Mouse (Mus musculus) forebrain, postnatal 0 days (tissue): ENCODE data around the gene Plpp7. TPM values are rescaled to one million over a fixed set of nuclear protein-coding genes. Genes with fewer than 3 reads are reported as not detected.

Experiments used
- ATAC-seq: fragments of 200-750 bp; cut with Nextera tagmentation; 2 replicates; pipeline ENCODE4 v1.8.0; 2017; ENCODE audit warnings: mild to moderate bottlenecking, moderate library complexity
- DNase-seq: peaks from one replicate; pipeline ENCODE4 v3.0.0-alpha.2; 2015
- H3K27ac ChIP-seq: fragments of 300-500 bp; sonication (generic); 2 replicates; pipeline ENCODE4 v1.5.1; 2014; ENCODE audit warnings: low read depth, mild to moderate bottlenecking, antibody characterized with exemption, low read length, moderate library complexity, mixed read lengths
- H3K27me3 ChIP-seq: fragments of 300-500 bp; sonication (generic); 2 replicates; pipeline ENCODE4 v1.6.1; 2014; ENCODE audit warnings: mild to moderate bottlenecking, low read length, mixed read lengths; ENCODE audit not compliant: insufficient read depth
- H3K36me3 ChIP-seq: fragments of 300-500 bp; sonication (generic); 2 replicates; pipeline ENCODE4 v1.6.1; 2014; ENCODE audit warnings: mild to moderate bottlenecking, moderate library complexity; ENCODE audit not compliant: insufficient read depth
- H3K4me1 ChIP-seq: fragments of 300-500 bp; sonication (generic); 2 replicates; pipeline ENCODE4 v1.6.1; 2014; ENCODE audit warnings: antibody characterized with exemption; ENCODE audit not compliant: insufficient read depth
- H3K4me2 ChIP-seq: fragments of 300-500 bp; sonication (generic); 2 replicates; pipeline ENCODE4 v1.6.1; 2014; ENCODE audit warnings: low read depth, mild to moderate bottlenecking, moderate library complexity
- H3K4me3 ChIP-seq: fragments of 300-500 bp; sonication (generic); 2 replicates; pipeline ENCODE4 v1.5.1; 2014; ENCODE audit warnings: low read depth, low read length, mixed read lengths
- H3K9ac ChIP-seq: fragments of 300-500 bp; sonication (generic); 2 replicates; pipeline ENCODE4 v1.6.1; 2014; ENCODE audit warnings: mild to moderate bottlenecking
- H3K9me3 ChIP-seq: fragments of 300-500 bp; sonication (generic); 2 replicates; pipeline ENCODE4 v1.6.1; 2016; ENCODE audit warnings: low read length
- CTCF ChIP-seq: sonication (generic); IDR thresholded peaks from 2 replicates; pipeline ENCODE4 v1.5.1; 2016; ENCODE audit warnings: antibody characterized with exemption, control low read depth, low read depth
- WGBS: fragments of 180-500 bp; shearing (Covaris S2); extraction: QIAGEN DNeasy Blood & Tissue Kit; methylation state at CpG from one replicate; pipeline ENCODE4 v1.1.7; 2014; 5-methylcytosine and 5-hydroxymethylcytosine counted together
- polyA plus RNA-seq: library from polyadenylated mRNA; unstranded; fragments of >200 nt; fragmentation: Nextera tagmentation; extraction: Ambion mirVana; gene quantifications from 2 replicates; pipeline ENCODE4 v1.2.1, GENCODE M21; 2015
- total RNA-seq: library from RNA; depleted of rRNA; stranded (reverse); fragments of >200 nt; gene quantifications from 2 replicates; pipeline ENCODE4 v1.2.3, GENCODE M21; 2014

The Plpp7 gene
- total and polyA plus RNA-seq, 2 experiments from 2014 or later = 21.5 to 24.0 TPM

- DNase-seq (no peak), ATAC-seq (peak; percentile 5; the same call in 1 of the 2 replicates)
- WGBS = 60% methylated on average over 31 of the region's 31 CpGs
- Histone ChIP-seq H3K4me1 (no peaks in the 10 kb centered on the region), H3K36me3 (no peaks in the 10 kb centered on the region), H3K4me2 (no peak overlapping the region), H3K27ac (no peak overlapping the region), H3K4me3 (no peak overlapping the region), H3K9ac (no peak overlapping the region), H3K27me3 (no peaks in the 10 kb centered on the region), H3K9me3 (no peaks in the 10 kb centered on the region)
- no peak for TF ChIP-seq CTCF
Measured at GRCm38 (mm10) chr2:32068811-32069607, 26.3 kb upstream of the Plpp7 start.

DNA sequence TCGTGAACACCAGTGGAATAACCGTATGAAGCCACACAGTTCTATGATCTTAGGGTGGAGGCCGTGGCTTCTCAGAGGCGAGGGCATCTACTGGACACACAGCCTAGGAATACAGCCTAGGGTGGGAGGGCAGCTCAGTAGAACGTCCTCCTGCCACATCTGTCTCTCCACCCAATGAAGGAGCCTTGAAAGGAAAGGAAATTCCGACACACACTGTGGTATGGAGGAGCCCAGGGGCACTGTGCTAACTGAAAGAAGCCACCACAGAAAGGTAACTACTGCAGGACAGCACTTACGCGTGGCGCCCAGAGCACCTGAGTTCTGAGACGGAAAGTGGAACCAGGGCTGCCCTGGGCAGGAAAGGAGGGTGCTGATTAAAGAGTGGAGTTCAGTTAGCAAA is 24.6 kb upstream of the Plpp7 start:
- Histone ChIP-seq H3K4me2 (no peak overlapping the region), H3K9ac (no peak overlapping the region), H3K4me3 (no peak overlapping the region), H3K27me3 (no peaks in the 10 kb centered on the region), H3K9me3 (no peaks in the 10 kb centered on the region), H3K27ac (no peak overlapping the region), H3K4me1 (no peaks in the 10 kb centered on the region), H3K36me3 (no peaks in the 10 kb centered on the region)
- no peak for DNase-seq
- WGBS = 96% methylated on average over 10 of the region's 10 CpGs
- ATAC-seq = no peak
- TF ChIP-seq CTCF = no peak

GRCm38 (mm10) chr2:32074404-32074803 is 20.9 kb upstream of the Plpp7 start:
- Histone ChIP-seq H3K4me2 (no peak overlapping the region), H3K27ac (no peak overlapping the region), H3K9ac (no peak overlapping the region), H3K36me3 (no peaks in the 10 kb centered on the region), H3K4me1 (no peaks in the 10 kb centered on the region), H3K9me3 (no peaks in the 10 kb centered on the region), H3K27me3 (no peaks in the 10 kb centered on the region), H3K4me3 (no peak overlapping the region)
- no peak for TF ChIP-seq CTCF
- 54% methylated on average over 8 of the region's 8 CpGs for WGBS
- ATAC-seq = no peak
- peak; percentile 27 for DNase-seq

DNA sequence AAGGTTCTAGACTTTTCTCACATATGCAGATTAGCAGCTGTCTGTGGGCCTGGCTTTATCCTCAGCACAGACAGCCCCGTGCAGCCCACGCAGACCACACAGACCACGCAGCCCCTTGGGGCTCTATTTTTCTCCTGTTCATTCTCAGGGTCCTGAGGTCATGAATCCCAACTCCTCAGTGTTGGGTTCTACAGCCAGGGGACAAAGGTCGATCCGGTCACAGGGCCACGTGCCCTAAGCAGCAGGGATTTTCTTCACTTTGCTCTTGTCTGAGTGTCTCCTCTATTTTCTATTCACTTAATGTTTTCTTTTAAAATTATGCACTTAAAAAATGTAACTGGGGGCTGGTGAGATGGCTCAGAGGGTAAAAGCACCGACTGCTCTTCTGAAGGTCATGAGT is 20.0 kb upstream of the Plpp7 start:
- DNase-seq (no peak), ATAC-seq (no peak)
- no peaks in the 10 kb centered on the region for H3K27me3 ChIP-seq
- H3K4me3 ChIP-seq = no peak overlapping the region
- H3K36me3 ChIP-seq = no peaks in the 10 kb centered on the region
- H3K4me1 ChIP-seq = no peaks in the 10 kb centered on the region
- no peak for TF ChIP-seq CTCF
- no peaks in the 10 kb centered on the region for H3K9me3 ChIP-seq
- H3K27ac ChIP-seq = no peak overlapping the region
- 66% methylated on average over 7 of the region's 7 CpGs for WGBS
- no peak overlapping the region for H3K9ac ChIP-seq
- H3K4me2 ChIP-seq = no peak overlapping the region

DNA sequence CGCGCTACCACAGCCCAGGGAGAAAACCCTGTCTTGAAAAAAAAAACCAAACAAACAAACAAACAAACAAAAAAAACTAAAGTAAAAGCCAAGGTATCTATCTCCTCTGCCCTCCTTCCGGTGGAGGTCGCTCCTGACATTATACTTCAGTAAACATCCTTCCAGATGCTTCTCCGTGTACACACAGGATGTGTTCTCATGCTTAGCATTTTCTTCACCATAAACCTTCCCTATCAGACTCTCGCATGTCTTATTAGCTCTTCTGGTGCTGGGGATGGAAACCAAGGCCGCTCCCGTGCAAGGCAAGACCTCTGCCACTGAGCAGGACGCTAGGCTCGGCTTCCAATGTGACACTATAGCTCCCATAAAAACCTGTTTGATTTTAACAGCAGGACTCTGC is 17.6 kb upstream of the Plpp7 start:
- TF ChIP-seq CTCF = no peak
- DNase-seq (no peak), ATAC-seq (no peak)
- 88% methylated on average over 10 of the region's 10 CpGs for WGBS
- Histone ChIP-seq H3K9me3 (no peaks in the 10 kb centered on the region), H3K9ac (no peak overlapping the region), H3K36me3 (no peaks in the 10 kb centered on the region), H3K4me3 (no peak overlapping the region), H3K27ac (no peak overlapping the region), H3K4me2 (no peak overlapping the region), H3K4me1 (no peaks in the 10 kb centered on the region), H3K27me3 (peaks cover 11% of the 10 kb centered on the region)

DNA sequence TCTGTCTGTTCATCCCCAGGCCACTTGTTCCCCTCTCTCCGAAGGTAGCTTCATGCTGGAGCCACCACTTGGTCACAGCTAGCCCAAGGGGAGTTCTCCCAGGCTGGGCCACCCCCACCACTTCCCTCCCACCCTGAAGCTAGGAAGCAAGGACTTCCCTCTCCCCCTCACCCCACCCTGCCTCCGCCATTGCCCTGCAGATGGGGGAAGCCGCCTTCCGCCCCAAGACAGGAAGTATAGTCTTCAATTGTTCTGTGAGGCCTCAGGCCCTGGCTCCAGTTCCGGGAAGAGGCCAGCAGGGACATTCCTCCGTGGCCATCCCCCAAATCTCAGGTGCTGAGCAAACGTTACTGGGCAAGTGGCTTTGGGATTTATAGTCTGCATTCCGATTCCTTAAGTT is 16.8 kb upstream of the Plpp7 start:
- H3K9ac ChIP-seq = no peak overlapping the region
- no peak for TF ChIP-seq CTCF
- H3K27ac ChIP-seq = no peak overlapping the region
- no peak overlapping the region for H3K4me3 ChIP-seq
- 58% methylated on average over 8 of the region's 8 CpGs for WGBS
- H3K27me3 ChIP-seq = peaks cover 19% of the 10 kb centered on the region
- no peaks in the 10 kb centered on the region for H3K36me3 ChIP-seq
- H3K4me2 ChIP-seq = no peak overlapping the region
- no peak for DNase-seq
- H3K4me1 ChIP-seq = no peaks in the 10 kb centered on the region
- ATAC-seq = no peak
- H3K9me3 ChIP-seq = no peaks in the 10 kb centered on the region

DNA sequence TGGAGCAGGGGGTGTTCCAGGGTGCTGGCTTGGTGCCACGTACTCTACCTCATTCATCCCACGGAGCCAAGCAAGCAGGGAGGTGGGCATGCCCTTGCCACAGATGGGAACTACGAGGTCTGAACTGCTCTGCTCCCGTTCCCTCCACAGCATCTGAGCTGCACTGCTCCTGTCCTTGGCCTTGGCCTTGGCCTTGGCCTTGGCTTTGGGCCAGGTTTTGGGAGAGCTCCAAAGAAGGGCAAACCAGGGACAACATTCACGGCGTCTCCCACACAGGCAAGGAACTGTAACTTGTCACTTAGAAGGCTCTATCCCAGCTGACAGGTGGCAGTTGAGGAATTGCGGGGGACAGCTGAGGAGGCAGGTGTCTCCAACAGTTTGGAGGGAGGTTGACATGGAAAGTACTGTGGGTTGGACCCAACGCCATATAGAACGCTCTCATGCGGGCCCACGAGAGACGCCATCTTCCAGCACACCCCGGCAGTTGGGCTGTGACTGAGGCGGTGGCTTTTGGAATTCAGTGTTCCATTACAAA is 16.1 kb upstream of the Plpp7 start:
- Histone ChIP-seq H3K4me2 (no peak overlapping the region), H3K9me3 (no peaks in the 10 kb centered on the region), H3K4me3 (no peak overlapping the region), H3K9ac (no peak overlapping the region), H3K4me1 (no peaks in the 10 kb centered on the region), H3K36me3 (no peaks in the 10 kb centered on the region), H3K27me3 (peaks cover 22% of the 10 kb centered on the region), H3K27ac (no peak overlapping the region)
- WGBS = 88% methylated on average over 14 of the region's 14 CpGs
- TF ChIP-seq CTCF = no peak
- ATAC-seq (no peak), DNase-seq (no peak)
